Mouse (Mus musculus): ENCODE measurements around the gene Usp45. TPM values are rescaled to one million over a fixed set of nuclear protein-coding genes. Genes with fewer than 3 reads are reported as not detected.

The Usp45 gene
- 11.2 TPM in 2 replicates for polyA plus RNA-seq (2015; fragmentation: Nextera tagmentation; extraction: Ambion mirVana)

GRCm38 (mm10) chr4:21766863-21767304 lies at the start of gene Usp45, which contains the start of gene Tstd3:
Gene Usp45 (plus strand): TSS chr4:21767156.
Gene Tstd3 (minus strand): TSS chr4:21767212.

GRCm38 (mm10) chr4:21727615-21728165 lies 39.3 kb upstream of the Usp45 start, which contains the start of gene Ccnc:
Gene Ccnc (plus strand): TSS chr4:21727701.

DNA sequence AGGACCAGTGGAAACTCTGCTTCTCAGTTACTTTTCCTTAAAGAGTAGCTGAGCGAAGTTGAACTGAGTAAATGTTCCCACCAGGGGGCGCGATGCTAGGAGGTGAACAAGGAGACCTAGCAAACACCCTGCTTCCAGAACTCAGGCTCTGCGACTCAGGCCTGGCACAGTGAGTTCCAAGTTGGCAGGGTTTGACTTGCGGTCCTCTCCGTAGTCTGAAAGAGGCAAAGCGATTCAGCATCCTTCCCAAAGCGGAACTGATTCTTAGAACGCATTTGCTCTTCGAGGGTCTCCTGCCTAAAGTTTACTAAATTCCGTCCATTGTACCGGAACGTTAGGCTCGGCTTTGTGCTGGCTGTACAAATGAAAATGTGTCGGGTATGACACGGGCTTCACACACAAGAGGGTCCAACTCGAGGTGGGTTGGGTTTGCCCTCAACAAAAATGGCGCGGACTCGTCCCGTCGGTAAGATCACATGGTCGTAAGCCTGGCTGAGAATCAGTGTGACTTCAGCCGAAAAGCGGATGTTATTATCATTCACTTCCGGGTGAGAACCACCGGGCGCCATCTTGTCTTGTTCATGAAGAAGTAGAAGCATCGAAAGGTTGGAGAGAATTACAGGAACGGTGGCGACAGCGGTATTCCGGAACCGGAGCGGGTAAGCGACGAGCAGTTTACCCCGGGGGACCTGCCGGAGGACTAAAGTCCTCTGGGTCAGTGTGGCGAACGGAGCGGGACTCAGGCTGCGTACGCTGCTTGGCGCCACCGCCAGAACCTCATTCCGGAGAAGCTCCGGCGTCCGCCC lies 80.7 kb downstream of the Usp45 start, which contains the start of gene Pnisr:
TSS of gene Pnisr (plus strand) at position 103 of the 806 bp plus-strand sequence.

DNA sequence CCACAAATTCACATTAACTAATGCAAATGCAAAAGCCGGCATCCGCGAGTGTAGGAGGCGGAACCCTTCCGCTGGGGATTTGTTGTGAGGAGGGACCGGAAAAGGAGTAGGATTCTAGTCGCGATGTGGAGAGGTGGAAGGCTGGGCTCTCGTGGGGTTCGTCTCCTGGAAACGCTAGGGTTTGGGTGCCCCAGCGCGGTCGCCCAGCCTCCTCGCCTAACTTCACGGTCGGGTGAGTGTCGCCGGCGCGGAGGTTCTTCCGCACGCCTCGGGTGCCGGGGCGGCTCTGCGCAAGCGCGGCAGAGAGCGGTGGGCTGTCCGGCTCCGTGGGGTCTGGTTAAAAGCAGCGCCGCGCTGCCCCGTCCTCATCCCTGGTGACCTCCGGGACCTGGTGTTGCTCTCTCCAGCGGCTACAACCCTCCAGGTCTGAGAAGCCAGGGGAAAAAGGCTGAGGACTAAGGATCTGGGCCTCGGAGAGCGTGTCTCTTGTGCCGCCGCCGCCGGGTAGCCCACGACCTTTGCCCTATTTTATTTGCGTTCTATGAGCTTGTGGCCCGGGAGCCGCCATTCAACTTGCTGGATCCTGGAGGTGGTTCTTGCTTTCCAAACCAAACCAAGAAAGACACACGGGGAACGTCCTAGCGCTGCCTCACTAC lies 112.7 kb downstream of the Usp45 start, which contains the start of gene Coq3:
TSS of gene Coq3 (plus strand) at position 109 of the 656 bp plus-strand sequence.

Other genes starting within 250 kb of the Usp45 start
- gene Prdm13, start 81.2 kb upstream of the Usp45 start, polyA plus RNA-seq (2015; fragmentation: Nextera tagmentation; extraction: Ambion mirVana): not detected in 2 replicates
- 21.9 and 22.6 TPM in 2 replicates for gene Ccnc, start 39.5 kb upstream of the Usp45 start, polyA plus RNA-seq (2015; fragmentation: Nextera tagmentation; extraction: Ambion mirVana)
- gene Tstd3, start 56 bp downstream of the Usp45 start, polyA plus RNA-seq (2015; fragmentation: Nextera tagmentation; extraction: Ambion mirVana): 16.3 and 19.2 TPM in 2 replicates
- gene Pnisr, start 80.4 kb downstream of the Usp45 start, polyA plus RNA-seq (2015; fragmentation: Nextera tagmentation; extraction: Ambion mirVana): 68.0 and 75.5 TPM in 2 replicates
- gene Coq3, start 112.5 kb downstream of the Usp45 start, polyA plus RNA-seq (2015; fragmentation: Nextera tagmentation; extraction: Ambion mirVana): 10.3 and 10.5 TPM in 2 replicates
- 0.07 and 0.38 TPM in 2 replicates for gene Faxc, start 164.2 kb downstream of the Usp45 start, polyA plus RNA-seq (2015; fragmentation: Nextera tagmentation; extraction: Ambion mirVana)

Measured in spleen, postnatal 0 days (tissue).